Mouse (Mus musculus): ENCODE results near the gene Gpn1. TPM values are rescaled to one million over a fixed set of nuclear protein-coding genes. Genes with fewer than 3 reads are reported as not detected.

Gpn1 gene
- total and polyA plus RNA-seq, 3 experiments: 30.6 to 42.6 (median 37.3) TPM

GRCm38 (mm10) chr5:31559401-31559800 lies 64.9 kb downstream of the Gpn1 start:
- H3K4me1 ChIP-seq (ENCODE audit: control insufficient read depth in 1 of 2, insufficient read depth in 2 of 2): peaks cover 0 to 11% of the 10 kb centered on the region in 2 experiments; a peak in 2 of 4 replicates
- H3K27me3 ChIP-seq (replicated peaks): no peaks in the 10 kb centered on the region
- no peak overlapping the region for H3K4me2 ChIP-seq (ENCODE audit: insufficient read depth, low read depth, poor library complexity, severe bottlenecking)
- H3K79me2 ChIP-seq (replicated peaks; ENCODE audit: control insufficient read depth, extremely low read depth, insufficient read depth, poor library complexity, severe bottlenecking): no peaks in the 10 kb centered on the region
- in situ Hi-C loops (cut with MboI; ENCODE audit: low pct_ligation_motif_present, low pct_unique_long_range_greater_than_20kb, low sequenced_read_pairs): no loop called here
- no peak overlapping the region for H3K4me3 ChIP-seq (replicated peaks in 1 of 3; ENCODE audit: low read depth in 2 of 3, low read length in 2 of 3, poor library complexity in 1 of 3)
- dilution Hi-C loops (cut with MboI; ENCODE audit: extremely low pct_ligation_motif_present, extremely low pct_unique_long_range_greater_than_20kb, low sequenced_read_pairs): no loop called here
- H3K9me3 ChIP-seq (replicated peaks; ENCODE audit: low read length): no peaks in the 10 kb centered on the region
- no peak for DNase-seq (ENCODE audit: extremely low read depth)
- peaks cover 44 to 66% of the 10 kb centered on the region in 2 experiments for H3K36me3 ChIP-seq (replicated peaks in 1 of 2; ENCODE audit: control insufficient read depth in 1 of 2, insufficient read depth in 1 of 2, low read length in 1 of 2)
- H3K27ac ChIP-seq (ENCODE audit: insufficient read depth, low read depth): no peak overlapping the region
- TF ChIP-seq MAZ (IDR thresholded peaks at IDR 0.05; ENCODE audit: low read depth, low read length) (no peak), RAD21 (IDR thresholded peaks at IDR 0.05; ENCODE audit: low read depth, low read length) (no peak), TBP (conservative IDR thresholded peaks at IDR 0.05; ENCODE audit: low read depth, low read length) (no peak), ZNF384 (IDR thresholded peaks at IDR 0.05; ENCODE audit: low read depth, low read length) (no peak)
- H3K9ac ChIP-seq (ENCODE audit: insufficient read depth, low read depth): no peak overlapping the region

GRCm38 (mm10) chr5:31560352-31560751 lies 65.8 kb downstream of the Gpn1 start:
- no peak for TF ChIP-seq RCOR1 (conservative IDR thresholded peaks at IDR 0.05; ENCODE audit: low read depth, low read length)
- TF ChIP-seq IRF4 (IDR thresholded peaks at IDR 0.05; ENCODE audit: low read depth, low read length): no peak
- no peak for TF ChIP-seq TBP (conservative IDR thresholded peaks at IDR 0.05; ENCODE audit: low read depth, low read length)
- TF ChIP-seq CHD2 (IDR thresholded peaks at IDR 0.05; ENCODE audit: low read length): no peak
- TF ChIP-seq NRF1 (IDR thresholded peaks at IDR 0.05; ENCODE audit: low read depth, low read length): no peak
- TF ChIP-seq MXI1 (IDR thresholded peaks at IDR 0.05; ENCODE audit: low read depth, low read length): no peak
- no peak for TF ChIP-seq SIN3A (IDR thresholded peaks at IDR 0.05; ENCODE audit: low read length)
- TF ChIP-seq HCFC1 (IDR thresholded peaks at IDR 0.05; ENCODE audit: low read depth, low read length): no peak
- no peak for TF ChIP-seq NELFE (IDR thresholded peaks at IDR 0.05; ENCODE audit: low read depth, low read length)
- TF ChIP-seq KAT2A (IDR thresholded peaks at IDR 0.05; ENCODE audit: insufficient replicate concordance, low read length): no peak
- TF ChIP-seq SMC3 (IDR thresholded peaks at IDR 0.05; ENCODE audit: low read depth, low read length): no peak
- no peak for TF ChIP-seq ZMIZ1 (IDR thresholded peaks at IDR 0.05; ENCODE audit: low read depth, low read length)
- no peak for TF ChIP-seq JUND (conservative IDR thresholded peaks at IDR 0.05; ENCODE audit: low read depth, low read length)
- TF ChIP-seq ZNF384 (IDR thresholded peaks at IDR 0.05; ENCODE audit: low read depth, low read length): no peak
- no peak for TF ChIP-seq TCF12 (IDR thresholded peaks at IDR 0.05; ENCODE audit: low read depth, low read length)
- TF ChIP-seq GABPA (IDR thresholded peaks at IDR 0.05; ENCODE audit: insufficient replicate concordance, low read depth, low read length): no peak
- TF ChIP-seq CHD1 (IDR thresholded peaks at IDR 0.05; ENCODE audit: low read depth, low read length): no peak
- TF ChIP-seq POLR2A (IDR thresholded peaks at IDR 0.05; ENCODE audit: low read depth, low read length): no peak
- no peak for TF ChIP-seq PAX5 (IDR thresholded peaks at IDR 0.05; ENCODE audit: low read length)
- in situ Hi-C loops (cut with MboI; ENCODE audit: low pct_ligation_motif_present, low pct_unique_long_range_greater_than_20kb, low sequenced_read_pairs) (loop anchor here (10.0 kb wide), 2 partner anchors 584 to 634 kb away; no protein-coding TSS in a partner anchor), dilution Hi-C loops (cut with MboI; ENCODE audit: extremely low pct_ligation_motif_present, extremely low pct_unique_long_range_greater_than_20kb, low sequenced_read_pairs) (no loop called here)
- H3K27ac ChIP-seq (ENCODE audit: insufficient read depth, low read depth): no peak overlapping the region
- peaks cover 0 to 11% of the 10 kb centered on the region in 2 experiments; a peak in 2 of 4 replicates for H3K4me1 ChIP-seq (ENCODE audit: control insufficient read depth in 1 of 2, insufficient read depth in 2 of 2)
- no peaks in the 10 kb centered on the region for H3K79me2 ChIP-seq (replicated peaks; ENCODE audit: control insufficient read depth, extremely low read depth, insufficient read depth, poor library complexity, severe bottlenecking)
- no peaks in the 10 kb centered on the region for H3K9me3 ChIP-seq (replicated peaks; ENCODE audit: low read length)
- peaks cover 43 to 70% of the 10 kb centered on the region in 2 experiments for H3K36me3 ChIP-seq (replicated peaks in 1 of 2; ENCODE audit: control insufficient read depth in 1 of 2, insufficient read depth in 1 of 2, low read length in 1 of 2)
- no peak overlapping the region for H3K4me2 ChIP-seq (ENCODE audit: insufficient read depth, low read depth, poor library complexity, severe bottlenecking)
- H3K27me3 ChIP-seq (replicated peaks): no peaks in the 10 kb centered on the region
- H3K9ac ChIP-seq (ENCODE audit: insufficient read depth, low read depth): no peak overlapping the region
- no peak overlapping the region for H3K4me3 ChIP-seq (replicated peaks in 1 of 3; ENCODE audit: low read depth in 2 of 3, low read length in 2 of 3, poor library complexity in 1 of 3)
- DNase-seq (ENCODE audit: extremely low read depth): no peak

Measured in CH12.LX (cell line).